Mouse (Mus musculus) adrenal gland, postnatal 36 days (tissue): ENCODE measurements around the gene Efhb. TPM values are rescaled to one million over a fixed set of nuclear protein-coding genes. Genes with fewer than 3 reads are reported as not detected.

Experiments used
- DNase-seq, 2 experiments: peaks; one replicate each; pipeline ENCODE4 v3.0.0; 2021; ENCODE audit warnings: mixed read lengths in 1 of 2
- total RNA-seq, 2 experiments: library from RNA; stranded (reverse); gene quantifications; 2 replicates each; pipeline ENCODE4 v1.2.3; 2021

Gene Efhb
- total RNA-seq, 2 experiments from 2014 or later, result 0.36 to 0.43 TPM

GRCm38 (mm10) chr17:53364111-53364510, 99.0 kb downstream of the Efhb start:
- no peak for DNase-seq

Other genes with a start within 250 kb of the Efhb start
- 100 to 1,000 TPM in 1 of 2 experiments, 10 to 100 TPM in 1; 95.3 to 114 TPM for gene Rab5a, start 15.9 kb upstream of the Efhb start, total RNA-seq
- not detected for gene Pp2d1, start 76.1 kb upstream of the Efhb start, total RNA-seq
- gene Kat2b, start 103.5 kb upstream of the Efhb start, total RNA-seq, result 10 to 100 TPM; 64.5 to 86.8 TPM
- gene Sgo1, start 226.0 kb upstream of the Efhb start, total RNA-seq, result 1 to 10 TPM; 1.2 to 1.4 TPM